Mouse (Mus musculus) intestine, embryonic 14.5 days (tissue): ENCODE measurements at regions not wholly inside any gene's neighbourhood (a gene's known extent, or its start where the extent isn't known, plus 50 kb on each side); places are given as distances from the start of the nearest gene placed in this dataset.

Source experiments
- ATAC-seq: fragments of 200-750 bp; cut with Nextera tagmentation; replicated peaks from 2 replicates; pipeline ENCODE4 v1.8.0; 2017; ENCODE audit warnings: low read depth, moderate number of reproducible peaks, moderate TSS enrichment, moderate library complexity; ENCODE audit not compliant: low FRiP score, low TSS enrichment
- DNase-seq: peaks from one replicate; pipeline ENCODE4 v3.0.0-alpha.2; 2018; ENCODE audit warnings: low spot score
- H3K27ac ChIP-seq: fragments of 300-500 bp; sonication (generic); 2 replicates; pipeline ENCODE4 v1.5.1; 2014; ENCODE audit warnings: low read depth, mild to moderate bottlenecking, control low read depth
- H3K27me3 ChIP-seq: fragments of 300-500 bp; sonication (generic); replicated peaks from 2 replicates; pipeline ENCODE4 v1.6.1; 2014; ENCODE audit warnings: low read length, control low read depth; ENCODE audit not compliant: control insufficient read depth, insufficient read depth
- H3K36me3 ChIP-seq: fragments of 300-500 bp; sonication (generic); 2 replicates; pipeline ENCODE4 v1.6.1; 2014; ENCODE audit warnings: low read length, control low read depth; ENCODE audit not compliant: control insufficient read depth, insufficient read depth
- H3K4me1 ChIP-seq: fragments of 300-500 bp; sonication (generic); replicated peaks from 2 replicates; pipeline ENCODE4 v1.6.1; 2014; ENCODE audit warnings: low read length, control low read depth, mixed read lengths; ENCODE audit not compliant: control insufficient read depth, insufficient read depth
- H3K4me2 ChIP-seq: fragments of 300-500 bp; sonication (generic); 2 replicates; pipeline ENCODE4 v1.6.1; 2014; ENCODE audit warnings: low read length
- H3K4me3 ChIP-seq: fragments of 300-500 bp; sonication (generic); 2 replicates; pipeline ENCODE4 v1.5.1; 2014; ENCODE audit warnings: low read depth, low read length, control low read depth, mixed read lengths
- H3K9ac ChIP-seq: fragments of 300-500 bp; sonication (generic); 2 replicates; pipeline ENCODE4 v1.6.1; 2014; ENCODE audit warnings: mild to moderate bottlenecking, low read length
- H3K9me3 ChIP-seq: fragments of 300-500 bp; sonication (generic); 2 replicates; pipeline ENCODE4 v1.6.1; 2016; ENCODE audit warnings: low read length, control low read depth; ENCODE audit not compliant: control insufficient read depth
- WGBS: fragments of 180-500 bp; shearing (Covaris S2); extraction: QIAGEN DNeasy Blood & Tissue Kit; methylation state at CpG from one replicate; pipeline ENCODE4 v1.1.7; 2014; 5-methylcytosine and 5-hydroxymethylcytosine counted together

- Histone ChIP-seq H3K4me3 (no peak overlapping the region), H3K4me2 (no peak overlapping the region), H3K9ac (no peak overlapping the region), H3K36me3 (no peaks in the 10 kb centered on the region), H3K27ac (no peak overlapping the region), H3K4me1 (no peaks in the 10 kb centered on the region), H3K27me3 (no peaks in the 10 kb centered on the region), H3K9me3 (no peaks in the 10 kb centered on the region)
- 87% methylated on average over 1 of the region's 1 CpGs for WGBS
- DNase-seq (no peak), ATAC-seq (no peak)
Measured at GRCm38 (mm10) chr3:80025795-80026194, 141.5 kb downstream of the Fam198b start.

DNA sequence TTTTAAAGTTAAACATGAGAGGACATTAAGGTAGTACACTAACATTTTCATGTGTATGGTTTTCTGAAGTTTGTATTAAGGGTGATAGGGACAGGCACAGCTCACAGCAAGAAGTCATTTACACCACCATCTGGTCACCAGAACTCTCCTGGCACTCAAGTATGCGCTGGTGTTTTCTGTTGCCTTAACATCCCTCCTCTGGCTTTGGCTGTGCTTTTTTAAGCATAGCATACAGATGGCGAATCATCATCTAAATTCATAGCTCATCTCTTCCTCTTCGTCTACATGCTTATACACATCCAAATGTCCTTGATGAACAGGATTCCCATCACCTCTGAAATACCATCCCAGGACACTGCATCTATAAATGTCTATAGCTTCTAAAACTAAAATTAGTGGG, 148.7 kb downstream of the Fam198b start:
- H3K4me3 ChIP-seq = no peak overlapping the region
- ATAC-seq = no peak
- no peaks in the 10 kb centered on the region for H3K4me1 ChIP-seq
- H3K9ac ChIP-seq = no peak overlapping the region
- DNase-seq = no peak
- 68% methylated on average over 3 of the region's 3 CpGs for WGBS
- H3K27ac ChIP-seq = no peak overlapping the region
- H3K27me3 ChIP-seq = no peaks in the 10 kb centered on the region
- no peaks in the 10 kb centered on the region for H3K9me3 ChIP-seq
- no peak overlapping the region for H3K4me2 ChIP-seq
- H3K36me3 ChIP-seq = no peaks in the 10 kb centered on the region

- H3K9ac ChIP-seq = no peak overlapping the region
- DNase-seq = no peak
- H3K4me3 ChIP-seq = no peak overlapping the region
Measured at GRCm38 (mm10) chr3:80038553-80039129, 154.3 kb downstream of the Fam198b start.

GRCm38 (mm10) chr3:80042756-80043484, 158.6 kb downstream of the Fam198b start:
- DNase-seq (no peak), ATAC-seq (no peak)
- Histone ChIP-seq H3K4me1 (no peaks in the 10 kb centered on the region), H3K4me3 (no peak overlapping the region), H3K9ac (no peak overlapping the region), H3K9me3 (no peaks in the 10 kb centered on the region), H3K27me3 (no peaks in the 10 kb centered on the region), H3K27ac (no peak overlapping the region), H3K36me3 (no peaks in the 10 kb centered on the region), H3K4me2 (no peak overlapping the region)
- WGBS = 81% methylated on average over 5 of the region's 5 CpGs

More at GRCm38 (mm10) chr3:80038553-80039129, 154.3 kb downstream of the Fam198b start:
- Histone ChIP-seq H3K27ac (no peak overlapping the region), H3K9me3 (no peaks in the 10 kb centered on the region), H3K4me2 (no peak overlapping the region), H3K36me3 (no peaks in the 10 kb centered on the region), H3K4me1 (no peaks in the 10 kb centered on the region), H3K27me3 (no peaks in the 10 kb centered on the region)
- ATAC-seq = no peak
- 76% methylated on average over 11 of the region's 11 CpGs for WGBS

DNA sequence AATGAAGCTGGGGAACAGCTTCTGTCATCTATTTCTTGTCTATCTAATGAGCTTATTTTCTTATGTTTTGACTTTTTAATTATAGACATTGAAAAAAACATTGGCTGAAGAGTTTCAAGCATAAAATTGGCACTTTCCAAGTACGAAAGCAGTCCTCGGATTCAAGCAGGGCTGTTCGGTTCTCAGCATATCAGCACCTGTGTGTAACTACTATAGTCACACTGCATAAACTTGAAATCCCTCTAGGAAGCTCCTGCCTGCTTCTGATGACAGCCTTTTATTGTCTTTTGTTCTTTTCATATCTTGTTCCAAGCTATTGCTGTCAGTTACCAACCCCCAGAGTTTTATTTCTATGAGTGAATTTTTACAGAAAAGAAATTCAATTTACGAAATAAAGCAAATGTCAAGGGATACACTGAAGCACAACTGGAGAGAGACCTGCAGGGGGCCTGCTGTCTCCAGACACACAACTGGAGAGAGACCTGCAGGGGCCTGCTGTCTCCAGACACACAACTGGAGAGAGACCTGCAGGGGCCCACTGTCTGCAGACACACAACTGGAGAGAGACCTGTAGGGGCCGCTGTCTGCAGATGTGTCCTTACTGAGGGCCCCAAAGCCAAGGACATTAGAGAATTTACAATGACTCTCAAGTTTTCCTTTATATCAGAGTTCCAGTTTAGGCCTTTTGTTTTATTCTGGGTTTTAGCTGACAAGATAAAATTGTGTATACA, 165.3 kb downstream of the Fam198b start:
- 81% methylated on average over 5 of the region's 5 CpGs for WGBS
- Histone ChIP-seq H3K27me3 (no peaks in the 10 kb centered on the region), H3K9ac (no peak overlapping the region), H3K4me3 (no peak overlapping the region), H3K36me3 (no peaks in the 10 kb centered on the region), H3K4me2 (no peak overlapping the region), H3K4me1 (no peaks in the 10 kb centered on the region; the same call in 1 of the 2 replicates), H3K9me3 (no peaks in the 10 kb centered on the region), H3K27ac (no peak overlapping the region)
- no peak for ATAC-seq
- DNase-seq = no peak

DNA sequence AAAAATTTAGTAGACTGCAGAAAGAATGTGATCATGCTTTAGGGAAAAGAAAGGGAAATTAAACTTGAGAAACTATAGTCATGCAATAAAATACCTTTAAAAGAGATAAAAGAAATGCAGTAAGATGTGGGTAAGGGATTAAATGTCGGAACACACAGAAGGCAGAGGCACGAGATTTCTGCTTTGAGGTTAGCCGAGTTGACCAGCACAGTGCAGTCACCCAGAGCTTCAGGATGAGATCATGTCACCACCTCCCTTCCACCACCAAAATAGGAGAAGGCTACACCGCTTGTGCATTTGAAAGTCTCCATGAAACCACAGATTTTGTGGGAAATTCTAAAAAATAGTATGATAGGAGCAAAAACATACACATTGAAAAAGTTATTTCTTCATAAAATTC, 166.6 kb downstream of the Fam198b start:
- 84% methylated on average over 4 of the region's 4 CpGs for WGBS
- DNase-seq (no peak), ATAC-seq (no peak)
- Histone ChIP-seq H3K4me3 (no peak overlapping the region), H3K27ac (no peak overlapping the region), H3K27me3 (no peaks in the 10 kb centered on the region), H3K9ac (no peak overlapping the region), H3K9me3 (no peaks in the 10 kb centered on the region), H3K4me1 (no peaks in the 10 kb centered on the region; the same call in 1 of the 2 replicates), H3K4me2 (no peak overlapping the region), H3K36me3 (no peaks in the 10 kb centered on the region)

DNA sequence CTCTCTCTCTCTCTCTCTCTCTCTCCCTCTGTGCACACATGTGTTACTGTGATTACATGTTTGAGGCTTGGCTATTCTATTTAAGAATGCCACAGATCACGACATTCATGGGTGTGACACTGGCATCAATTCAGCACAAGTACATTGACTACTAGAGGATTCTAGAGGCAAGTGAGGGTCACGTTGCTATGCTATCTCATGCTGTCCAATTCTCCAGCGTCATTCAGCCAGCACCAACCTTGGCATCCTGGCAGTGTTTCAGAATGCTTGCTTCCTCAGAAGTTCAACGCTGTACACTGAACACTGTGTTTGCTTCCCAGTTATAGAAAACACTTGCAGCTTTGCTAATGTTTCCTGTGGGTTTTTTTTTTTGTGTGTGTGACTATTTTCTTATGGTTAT, 167.6 kb downstream of the Fam198b start:
- no peaks in the 10 kb centered on the region for H3K9me3 ChIP-seq
- no peak overlapping the region for H3K27ac ChIP-seq
- DNase-seq = no peak
- no peak overlapping the region for H3K4me2 ChIP-seq
- no peak for ATAC-seq
- no peaks in the 10 kb centered on the region for H3K27me3 ChIP-seq
- H3K4me1 ChIP-seq = no peaks in the 10 kb centered on the region; the same call in 1 of the 2 replicates
- WGBS = 72% methylated on average over 4 of the region's 4 CpGs
- H3K9ac ChIP-seq = no peak overlapping the region
- H3K4me3 ChIP-seq = no peak overlapping the region
- no peaks in the 10 kb centered on the region for H3K36me3 ChIP-seq

DNA sequence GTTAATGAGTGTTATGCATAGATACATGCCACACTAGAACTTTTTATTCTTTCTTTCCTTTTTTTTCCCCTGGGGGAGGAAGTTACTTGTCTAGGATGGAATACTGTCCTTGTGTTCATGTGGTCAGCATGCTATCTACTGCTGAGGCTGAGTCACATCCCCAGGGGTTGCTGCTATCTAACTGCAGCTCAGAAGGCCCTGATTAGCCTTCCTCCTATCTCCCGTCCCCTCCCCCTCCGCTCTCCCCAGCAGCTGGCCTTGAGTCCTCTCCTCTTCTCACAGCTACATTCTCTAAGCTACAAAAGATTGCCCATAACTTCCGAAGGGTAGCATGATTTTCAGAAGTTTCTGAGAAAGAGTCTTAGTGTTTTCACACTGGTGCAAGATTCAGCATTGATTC, 168.5 kb downstream of the Fam198b start:
- Histone ChIP-seq H3K9ac (no peak overlapping the region), H3K4me2 (no peak overlapping the region), H3K4me3 (no peak overlapping the region), H3K9me3 (no peaks in the 10 kb centered on the region), H3K27ac (no peak overlapping the region), H3K4me1 (no peaks in the 10 kb centered on the region; the same call in 1 of the 2 replicates), H3K27me3 (no peaks in the 10 kb centered on the region), H3K36me3 (no peaks in the 10 kb centered on the region)
- WGBS = 46% methylated on average over 3 of the region's 3 CpGs
- ATAC-seq = no peak
- no peak for DNase-seq
